Mouse (Mus musculus): ENCODE measurements around the gene Kcnk12.

- no peak for TF ChIP-seq CTCF (IDR thresholded peaks at IDR 0.05; ENCODE audit: low read depth, low read length)
- TF ChIP-seq POLR2A (IDR thresholded peaks at IDR 0.05; ENCODE audit: extremely low read depth, insufficient read depth, low read length) = no peak
Observed at GRCm38 (mm10) chr17:87834850-87835249, 37.1 kb upstream of the Kcnk12 start.
